Mouse (Mus musculus): ENCODE measurements around the gene Vax2.
A peak's percentile ranks its signal among the peaks of the same experiment; 100 is the strongest.

Vax2 gene

GRCm38 (mm10) chr6:83711067-83711675 is at the start of gene Vax2:
Gene Vax2 (plus strand): TSS chr6:83711264.
- no peak for DNase-seq (ENCODE audit: low spot score in 2 of 2)

- DNase-seq (ENCODE audit: low spot score in 2 of 2), result no peak
Observed at GRCm38 (mm10) chr6:83665009-83665408, 46.1 kb upstream of the Vax2 start.

GRCm38 (mm10) chr6:83673395-83673794 is 37.7 kb upstream of the Vax2 start:
- peak; percentile 75 to 89 for DNase-seq (ENCODE audit: low spot score in 2 of 2)

- no peak for DNase-seq (ENCODE audit: low spot score in 2 of 2)
Observed at GRCm38 (mm10) chr6:83677757-83678156, 33.3 kb upstream of the Vax2 start, which contains the start of gene Cd207. Gene Cd207 (minus strand): TSS chr6:83677857.

- DNase-seq (ENCODE audit: low spot score in 2 of 2), result no peak
Observed at GRCm38 (mm10) chr6:83689374-83689773, 21.7 kb upstream of the Vax2 start.

DNA sequence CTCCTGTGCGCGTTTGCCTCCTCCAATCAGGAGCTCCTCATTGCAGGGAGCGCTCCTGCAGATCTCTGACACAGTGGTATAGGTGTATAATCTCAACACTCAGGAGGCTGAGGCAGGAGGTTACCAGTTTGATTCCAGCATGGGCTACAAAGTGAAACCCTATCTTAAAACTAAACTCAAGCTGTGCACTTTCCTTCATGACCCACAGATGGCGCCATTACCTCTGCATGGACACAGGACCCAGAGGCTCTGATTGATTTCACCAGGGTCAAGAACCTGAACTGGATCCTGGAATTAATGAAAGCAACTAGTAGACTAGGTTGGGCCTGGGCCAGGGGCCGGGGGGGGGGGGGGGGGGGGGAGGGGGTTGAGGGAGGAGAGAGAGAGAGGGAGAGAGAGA is 20.8 kb upstream of the Vax2 start:
- DNase-seq (ENCODE audit: low spot score in 2 of 2), result no peak

- DNase-seq (ENCODE audit: low spot score in 2 of 2), result no peak
Observed at GRCm38 (mm10) chr6:83690936-83691335, 20.1 kb upstream of the Vax2 start.

DNA sequence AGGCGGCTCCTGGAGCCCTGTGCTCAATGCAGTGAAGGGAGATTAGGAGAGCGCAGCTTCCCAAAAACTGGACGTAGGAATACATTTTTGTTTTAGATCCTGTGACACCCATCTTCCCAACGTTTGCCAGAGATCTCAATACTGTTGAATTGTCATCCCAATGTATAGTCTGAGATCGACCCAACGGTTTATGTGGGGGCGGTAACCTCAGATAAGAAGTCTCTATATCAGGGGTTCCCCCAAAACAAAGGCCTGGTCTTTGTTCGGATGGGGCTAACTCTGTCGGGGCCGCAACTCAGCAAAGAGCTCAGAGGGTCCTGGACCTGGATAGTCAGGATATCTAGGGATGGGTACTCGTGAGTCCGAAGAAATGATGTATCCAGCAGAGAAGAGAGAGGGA is 18.1 kb upstream of the Vax2 start:
- DNase-seq (ENCODE audit: low spot score in 2 of 2), result no peak

DNA sequence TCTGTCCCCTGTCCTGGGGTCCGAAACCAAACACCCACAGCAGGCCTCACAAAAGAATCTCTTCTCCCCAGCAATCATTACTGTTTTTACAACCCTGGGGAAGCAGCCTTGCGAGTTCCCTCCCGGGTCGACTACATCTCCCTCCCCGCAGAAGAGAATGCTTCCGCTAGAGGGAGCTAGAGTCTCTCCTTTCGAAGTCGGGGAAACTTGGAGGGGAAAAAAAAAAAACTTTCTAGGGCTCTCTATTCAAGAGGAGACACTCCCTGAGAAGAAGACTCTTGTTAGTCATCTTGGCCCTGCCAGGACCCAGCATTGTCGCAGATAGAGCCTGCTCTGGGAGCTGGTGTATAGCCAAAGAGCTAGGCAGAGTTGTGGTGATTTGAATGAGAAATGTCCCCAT is 17.2 kb upstream of the Vax2 start:
- peak in 1 of 2 experiments; percentile 39 for DNase-seq (ENCODE audit: low spot score in 2 of 2)

DNA sequence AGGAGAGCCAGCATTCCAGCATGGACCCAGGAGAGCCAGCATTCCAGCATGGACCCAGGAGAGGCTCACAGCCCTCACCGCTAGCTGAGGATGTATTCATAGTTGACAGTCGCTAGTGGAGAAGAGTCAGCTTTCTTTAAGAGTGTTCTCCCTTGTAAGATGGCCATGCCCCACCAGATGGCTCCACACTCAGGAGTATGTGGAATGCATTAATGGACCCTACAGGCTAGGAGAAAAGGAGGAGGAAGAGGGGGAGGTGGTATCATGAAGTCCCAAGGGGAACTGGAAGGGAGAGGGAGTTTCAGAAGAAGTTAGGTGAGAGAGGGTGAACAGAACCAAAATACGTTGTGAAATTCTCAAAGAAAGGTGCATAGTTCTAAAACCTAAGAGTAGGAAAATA is 15.3 kb upstream of the Vax2 start:
- DNase-seq (ENCODE audit: low spot score in 2 of 2), result no peak

GRCm38 (mm10) chr6:83696684-83697083 is 14.4 kb upstream of the Vax2 start:
- DNase-seq (ENCODE audit: low spot score in 2 of 2), result no peak

GRCm38 (mm10) chr6:83697932-83698331 is 13.1 kb upstream of the Vax2 start:
- DNase-seq (ENCODE audit: low spot score in 2 of 2), result no peak

- DNase-seq (ENCODE audit: low spot score in 2 of 2), result no peak
Observed at GRCm38 (mm10) chr6:83699971-83700370, 11.1 kb upstream of the Vax2 start.

DNA sequence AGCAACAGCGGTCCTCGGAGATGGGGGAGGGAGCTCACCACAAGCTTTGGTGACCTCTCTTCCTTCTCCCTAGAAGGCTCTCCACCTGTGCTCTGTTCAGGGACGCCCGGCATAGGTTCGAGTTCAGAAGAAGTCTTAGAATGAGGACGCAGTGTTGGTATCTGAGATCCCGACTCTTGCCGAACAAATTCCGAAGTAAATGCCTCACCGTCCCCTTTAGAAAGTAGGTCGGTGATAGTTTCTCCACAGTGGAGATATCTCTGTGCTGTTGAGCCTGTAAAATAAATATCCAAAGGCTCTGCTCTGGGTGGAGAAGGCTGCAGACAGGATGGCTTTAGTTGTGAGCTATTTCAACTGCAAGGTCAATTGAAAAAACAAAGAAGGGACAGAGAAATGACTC is 10.1 kb upstream of the Vax2 start:
- DNase-seq (ENCODE audit: low spot score in 2 of 2), result no peak

- no peak for DNase-seq (ENCODE audit: low spot score in 2 of 2)
Observed at GRCm38 (mm10) chr6:83702146-83702999, 8.7 kb upstream of the Vax2 start.

GRCm38 (mm10) chr6:83703000-83703721 is 7.9 kb upstream of the Vax2 start:
- no peak for DNase-seq (ENCODE audit: low spot score in 2 of 2)

DNA sequence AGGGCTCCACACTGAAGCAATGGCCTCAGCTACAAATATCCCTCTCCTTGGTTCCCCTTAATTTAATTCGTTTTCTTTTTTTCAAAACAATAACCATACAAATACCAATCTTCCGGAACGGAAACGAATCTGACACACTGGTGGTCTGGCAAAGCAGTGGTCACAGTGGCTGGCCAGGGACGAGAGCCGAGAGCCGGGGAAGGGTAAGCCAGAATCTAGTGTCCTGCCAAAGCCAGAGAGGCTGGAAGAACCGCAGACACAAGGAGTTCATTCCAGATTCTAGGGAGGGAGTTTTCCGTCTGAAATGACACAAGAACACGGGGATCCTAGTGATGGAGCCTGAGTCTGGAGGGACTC is 7.4 kb upstream of the Vax2 start:
- DNase-seq (ENCODE audit: low spot score in 2 of 2), result no peak

DNA sequence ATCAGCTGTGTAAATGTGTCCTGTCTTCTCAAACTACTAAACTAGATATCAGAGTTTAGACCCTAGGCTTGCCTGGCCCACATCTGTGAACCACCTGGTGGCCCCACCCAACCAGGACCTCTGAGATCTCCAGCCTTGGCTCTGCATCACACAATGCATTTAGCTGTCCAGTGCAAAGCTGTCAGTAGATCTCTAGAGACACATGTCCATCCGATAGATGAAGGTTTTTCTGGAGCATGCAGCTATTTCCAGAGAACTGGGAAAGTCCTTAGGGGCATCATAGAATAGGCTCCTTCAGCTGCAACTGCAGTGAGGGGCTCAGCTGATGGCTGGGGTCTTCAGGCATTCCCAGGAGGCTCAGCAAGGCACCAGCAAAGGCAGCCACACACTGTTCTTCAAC is 6.8 kb upstream of the Vax2 start:
- DNase-seq (ENCODE audit: low spot score in 2 of 2), result no peak

DNA sequence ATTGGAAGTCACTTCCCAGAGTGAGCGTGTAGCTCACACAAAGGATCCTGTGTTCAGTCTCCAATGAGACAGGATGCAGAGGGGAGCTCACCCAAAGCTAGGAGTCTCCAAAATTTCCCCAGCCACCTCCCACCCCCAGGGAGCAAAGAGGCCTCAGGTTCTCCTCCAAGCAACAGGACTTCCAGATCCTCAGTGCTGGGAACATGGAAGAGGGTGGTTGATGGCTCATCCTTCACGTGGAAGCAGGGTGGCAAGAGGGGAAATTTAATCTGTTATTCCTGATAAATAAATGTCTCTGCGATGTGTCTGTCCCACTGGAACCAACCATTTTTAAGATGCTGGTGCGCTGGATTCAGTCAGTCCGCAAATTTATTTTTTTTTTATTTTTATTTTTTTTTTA is 6.4 kb upstream of the Vax2 start:
- no peak for DNase-seq (ENCODE audit: low spot score in 2 of 2)

GRCm38 (mm10) chr6:83707738-83708510 is 3.1 kb upstream of the Vax2 start:
- no peak for DNase-seq (ENCODE audit: low spot score in 2 of 2)

GRCm38 (mm10) chr6:83710361-83711066 is 550 bp upstream of the Vax2 start:
- DNase-seq (ENCODE audit: low spot score in 2 of 2), result no peak
